Comparison of ENCODE assay signal across 8 mouse cellular contexts in genomic region chr1:63763881-63764386, GRCm38 (mm10). TPM values are rescaled to one million over a fixed set of nuclear protein-coding genes. Genes with fewer than 3 reads are reported as not detected.
DNase-seq lines count a peak whose midpoint lies in the region; ATAC-seq and TF ChIP-seq lines count a peak whose summit lies in the region.
"Had no signal": no experiment of that assay in that cellular context is flagged by ENCODE, and none has a peak within 500 bp of the region (broad histone marks: within the 10 kb centered on the region; RNA-seq: fewer than 3 reads in every experiment).

No protein-coding gene starts in this region.

- H3K27me3 ChIP-seq in embryonic facial prominence, embryonic 12.5 days = no peaks in the 10 kb centered on the region
- no peaks in the 10 kb centered on the region for H3K27me3 ChIP-seq in hindbrain, embryonic 13.5 days
- H3K27me3 ChIP-seq in midbrain, postnatal 0 days (ENCODE audit: insufficient read depth, low read length) = no peaks in the 10 kb centered on the region

- ATAC-seq in embryonic facial prominence, embryonic 12.5 days (ENCODE audit: insufficient number of reproducible peaks, insufficient read depth, low FRiP score, low TSS enrichment) = no peak
- ATAC-seq in hindbrain, embryonic 13.5 days (ENCODE audit: low FRiP score) = peak; percentile 62
- peak; percentile 36 for ATAC-seq in midbrain, postnatal 0 days (ENCODE audit: low FRiP score)

- H3K4me1 ChIP-seq in embryonic facial prominence, embryonic 12.5 days = peaks cover 17% of the 10 kb centered on the region
- peaks cover 41% of the 10 kb centered on the region for H3K4me1 ChIP-seq in hindbrain, embryonic 13.5 days (replicated peaks)
- H3K4me1 ChIP-seq in midbrain, postnatal 0 days (ENCODE audit: insufficient read depth, low read length) = peaks cover 11% of the 10 kb centered on the region

- no peak for TF ChIP-seq CTCF in layer of hippocampus, adult 2 months (conservative IDR thresholded peaks at IDR 0.05)
- no peak for TF ChIP-seq CTCF in midbrain, postnatal 0 days (IDR thresholded peaks at IDR 0.05)

- H3K4me2 ChIP-seq in embryonic facial prominence, embryonic 12.5 days (replicated peaks) = no peak overlapping the region
- H3K4me2 ChIP-seq in hindbrain, embryonic 13.5 days = peak overlapping the region; percentile 10; the same call in 1 of the 2 replicates
- 0 out of 2 replicates have a peak overlapping the region, but pooled peaks have one; percentile 2 for H3K4me2 ChIP-seq in midbrain, postnatal 0 days (ENCODE audit: low read depth, low read length, poor library complexity, severe bottlenecking)

- no peak for DNase-seq in layer of hippocampus, adult 2 months (ENCODE audit: low spot score in 2 of 2)
- DNase-seq in layer of hippocampus, adult 18-20 months (ENCODE audit: low spot score in 2 of 2) = no peak
- DNase-seq in midbrain, postnatal 0 days (ENCODE audit: low spot score) = peak; percentile 76
- no peak for DNase-seq in thymus, postnatal 10 days (ENCODE audit: low spot score in 2 of 2)
- DNase-seq in ovary, adult 18-20 months (ENCODE audit: low spot score) = no peak

- H3K27ac ChIP-seq in layer of hippocampus, adult 2 months = peak overlapping the region; percentile 72
- 0 out of 2 replicates have a peak overlapping the region, but pooled peaks have one; percentile 46 for H3K27ac ChIP-seq in embryonic facial prominence, embryonic 12.5 days
- H3K27ac ChIP-seq in hindbrain, embryonic 13.5 days = peak overlapping the region; percentile 81
- H3K27ac ChIP-seq in midbrain, postnatal 0 days (ENCODE audit: low read depth, low read length) = peak overlapping the region; percentile 70

- H3K9ac ChIP-seq in embryonic facial prominence, embryonic 12.5 days = no peak overlapping the region
- no peak overlapping the region for H3K9ac ChIP-seq in hindbrain, embryonic 13.5 days
- no peak overlapping the region for H3K9ac ChIP-seq in midbrain, postnatal 0 days (replicated peaks; ENCODE audit: low read length, poor library complexity, severe bottlenecking)

- no peaks in the 10 kb centered on the region for H3K36me3 ChIP-seq in embryonic facial prominence, embryonic 12.5 days
- no peaks in the 10 kb centered on the region for H3K36me3 ChIP-seq in hindbrain, embryonic 13.5 days
- no peaks in the 10 kb centered on the region for H3K36me3 ChIP-seq in midbrain, postnatal 0 days (ENCODE audit: insufficient read depth, low read length)
- H3K36me3 ChIP-seq: G1E had no signal

- WGBS in embryonic facial prominence, embryonic 12.5 days = 56% methylated on average over 7 of the region's 7 CpGs
- 11% methylated on average over 7 of the region's 7 CpGs for WGBS in hindbrain, embryonic 13.5 days
- WGBS in midbrain, postnatal 0 days = 15% methylated on average over 7 of the region's 7 CpGs

- H3K4me3 ChIP-seq in layer of hippocampus, adult 2 months = no peak overlapping the region
- no peak overlapping the region for H3K4me3 ChIP-seq in embryonic facial prominence, embryonic 12.5 days
- no peak overlapping the region for H3K4me3 ChIP-seq in hindbrain, embryonic 13.5 days
- H3K4me3 ChIP-seq in midbrain, postnatal 0 days (ENCODE audit: low read depth, low read length) = no peak overlapping the region

- no peaks in the 10 kb centered on the region for H3K9me3 ChIP-seq in embryonic facial prominence, embryonic 12.5 days
- H3K9me3 ChIP-seq in hindbrain, embryonic 13.5 days = no peaks in the 10 kb centered on the region
- no peaks in the 10 kb centered on the region for H3K9me3 ChIP-seq in midbrain, postnatal 0 days (ENCODE audit: low read length)
- H3K9me3 ChIP-seq: G1E had no signal

RNA-seq across cellular contexts. Expression of gene 4933402D24Rik, which starts 5.1 kb away (rescaled TPM):
- total RNA-seq in layer of hippocampus, adult 2 months (2021) = not detected
- total RNA-seq in layer of hippocampus, adult 18-20 months (2021) = not detected
- polyA plus RNA-seq in embryonic facial prominence, embryonic 12.5 days (2016; fragmentation: Nextera tagmentation; extraction: Ambion mirVana) = 0.12 and 0.13 TPM in 2 replicates
- 0.27 and 0.39 TPM in 2 replicates for polyA plus RNA-seq in hindbrain, embryonic 13.5 days (2015; fragmentation: Nextera tagmentation; extraction: Ambion mirVana)
- not detected in 2 replicates for total RNA-seq in midbrain, postnatal 0 days (2014; rRNA removed)
- polyA plus RNA-seq in midbrain, postnatal 0 days (2015; fragmentation: Nextera tagmentation; extraction: Ambion mirVana) = 0.31 and 0.42 TPM in 2 replicates
- polyA plus RNA-seq: G1E had no signal

RNA-seq across cellular contexts. Expression of gene Fastkd2, which starts 33.5 kb away (rescaled TPM):
- total RNA-seq in layer of hippocampus, adult 2 months (2021) = 10 to 100 TPM; 17.3 to 24.7 TPM
- total RNA-seq in layer of hippocampus, adult 18-20 months (2021) = 10 to 100 TPM; 19.5 to 21.6 TPM
- 59.4 and 64.8 TPM in 2 replicates for polyA plus RNA-seq in embryonic facial prominence, embryonic 12.5 days (2016; fragmentation: Nextera tagmentation; extraction: Ambion mirVana)
- 38.5 and 38.6 TPM in 2 replicates for polyA plus RNA-seq in hindbrain, embryonic 13.5 days (2015; fragmentation: Nextera tagmentation; extraction: Ambion mirVana)
- 12.7 and 16.3 TPM in 2 replicates for total RNA-seq in midbrain, postnatal 0 days (2014; rRNA removed)
- polyA plus RNA-seq in midbrain, postnatal 0 days (2015; fragmentation: Nextera tagmentation; extraction: Ambion mirVana) = 23.9 and 24.2 TPM in 2 replicates

RNA-seq across cellular contexts. Expression of gene Mdh1b, which starts 33.8 kb away (rescaled TPM):
- under 1 TPM; 0.77 to 0.81 TPM for total RNA-seq in layer of hippocampus, adult 2 months (2021)
- under 1 TPM; 0.51 to 0.72 TPM for total RNA-seq in layer of hippocampus, adult 18-20 months (2021)
- polyA plus RNA-seq in embryonic facial prominence, embryonic 12.5 days (2016; fragmentation: Nextera tagmentation; extraction: Ambion mirVana) = not detected in 2 replicates
- polyA plus RNA-seq in hindbrain, embryonic 13.5 days (2015; fragmentation: Nextera tagmentation; extraction: Ambion mirVana) = 0.48 and 0.87 TPM in 2 replicates
- total RNA-seq in midbrain, postnatal 0 days (2014; rRNA removed) = 1.5 TPM in 1 of 2 replicates, not detected in the other
- polyA plus RNA-seq in midbrain, postnatal 0 days (2015; fragmentation: Nextera tagmentation; extraction: Ambion mirVana) = 0.75 and 0.80 TPM in 2 replicates
- polyA plus RNA-seq: G1E had no signal
